Mouse (Mus musculus) lung, embryonic 15.5 days (tissue): ENCODE measurements around the gene Ptpn1. TPM values are rescaled to one million over a fixed set of nuclear protein-coding genes. Genes with fewer than 3 reads are reported as not detected.
A peak's percentile ranks its signal among the peaks of the same experiment; 100 is the strongest.

Experiments used
- ATAC-seq: fragments of 200-750 bp; cut with Nextera tagmentation; 2 replicates; pipeline ENCODE4 v1.8.0; 2017; ENCODE audit warnings: moderate number of reproducible peaks, borderline replicate concordance; ENCODE audit not compliant: low FRiP score, low TSS enrichment; ENCODE audit errors: extremely low read depth
- H3K27ac ChIP-seq: fragments of 300-500 bp; sonication (generic); 2 replicates; pipeline ENCODE4 v1.5.1; 2015; ENCODE audit warnings: moderate library complexity, mild to moderate bottlenecking, inconsistent platforms
- H3K27me3 ChIP-seq: fragments of 300-500 bp; sonication (generic); 2 replicates; pipeline ENCODE4 v1.6.1; 2015; ENCODE audit warnings: inconsistent platforms
- H3K36me3 ChIP-seq: fragments of 300-500 bp; sonication (generic); 2 replicates; pipeline ENCODE4 v1.6.1; 2015; ENCODE audit warnings: inconsistent platforms
- H3K4me1 ChIP-seq: fragments of 300-500 bp; sonication (generic); 2 replicates; pipeline ENCODE4 v1.6.1; 2015; ENCODE audit warnings: inconsistent platforms
- H3K4me2 ChIP-seq: fragments of 300-500 bp; sonication (generic); 2 replicates; pipeline ENCODE4 v1.6.1; 2015; ENCODE audit warnings: inconsistent platforms, mild to moderate bottlenecking, moderate library complexity
- H3K4me3 ChIP-seq: fragments of 300-500 bp; sonication (generic); 2 replicates; pipeline ENCODE4 v1.5.1; 2015; ENCODE audit warnings: mild to moderate bottlenecking, inconsistent platforms
- H3K9ac ChIP-seq: fragments of 300-500 bp; sonication (generic); 2 replicates; pipeline ENCODE4 v1.6.1; 2015; ENCODE audit warnings: inconsistent platforms
- H3K9me3 ChIP-seq: fragments of 300-500 bp; sonication (generic); 2 replicates; pipeline ENCODE4 v1.6.1; 2016; ENCODE audit warnings: inconsistent platforms
- WGBS: fragments of 180-500 bp; shearing (Covaris S2); methylation state at CpG from one replicate; pipeline ENCODE4 v1.1.7; 2015; 5-methylcytosine and 5-hydroxymethylcytosine counted together
- polyA plus RNA-seq: library from polyadenylated mRNA; unstranded; fragments of >200 nt; fragmentation: Nextera tagmentation; extraction: Ambion mirVana; gene quantifications from 2 replicates; pipeline ENCODE4 v1.2.1, GENCODE M21; 2015

Ptpn1 gene
- polyA plus RNA-seq, 1 experiment from 2014 or later = 74.4 TPM

DNA sequence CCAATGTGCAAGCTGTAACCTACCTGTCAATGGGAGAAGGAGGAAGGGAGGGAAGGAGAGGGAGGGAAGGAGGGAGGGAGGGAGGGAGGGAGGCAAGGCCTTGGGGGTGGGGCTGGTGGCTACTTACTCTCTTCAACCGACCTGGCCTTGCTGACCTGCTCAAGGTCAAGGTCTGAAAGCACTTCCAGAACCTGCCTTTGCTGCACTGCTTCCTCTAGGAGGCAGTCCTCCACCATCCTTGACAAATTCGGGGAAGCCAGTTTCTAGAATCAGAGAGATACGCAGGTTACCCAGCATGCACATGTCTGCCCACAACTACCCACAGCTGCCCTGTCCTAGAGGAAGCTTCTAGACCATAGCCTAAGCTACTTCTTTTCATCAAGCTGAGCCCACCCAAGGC, 53.1 kb downstream of the Ptpn1 start:
- no peak overlapping the region for H3K9ac ChIP-seq
- no peak for ATAC-seq
- no peak overlapping the region for H3K4me2 ChIP-seq
- H3K4me3 ChIP-seq = no peak overlapping the region
- no peaks in the 10 kb centered on the region for H3K27me3 ChIP-seq
- H3K4me1 ChIP-seq = peaks cover 36% of the 10 kb centered on the region
- H3K9me3 ChIP-seq = no peaks in the 10 kb centered on the region
- no peak overlapping the region for H3K27ac ChIP-seq
- no peaks in the 10 kb centered on the region for H3K36me3 ChIP-seq
- 37% methylated on average over 3 of the region's 3 CpGs for WGBS

DNA sequence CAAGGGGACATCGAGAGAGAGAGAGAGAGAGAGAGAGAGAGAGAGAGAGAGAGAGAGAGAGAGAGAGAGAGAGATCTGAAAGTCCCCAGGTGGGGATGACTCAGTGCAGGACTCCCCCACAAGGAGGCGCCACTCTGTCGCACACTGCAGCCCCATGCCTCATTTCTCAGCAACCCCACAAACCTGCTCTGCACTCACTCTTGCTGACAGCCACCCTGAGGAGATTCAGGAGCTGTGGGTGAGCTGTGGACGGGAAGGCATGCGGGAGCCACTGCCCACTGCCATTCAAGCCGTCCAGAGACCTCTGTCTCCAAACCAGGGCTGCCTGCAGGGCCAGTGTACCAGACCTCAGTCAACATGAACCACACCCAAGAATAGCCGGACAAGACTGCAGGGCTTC, 54.9 kb downstream of the Ptpn1 start:
- Histone ChIP-seq H3K4me1 (peaks cover 38% of the 10 kb centered on the region), H3K4me3 (no peak overlapping the region), H3K9ac (no peak overlapping the region), H3K4me2 (no peak overlapping the region), H3K27me3 (no peaks in the 10 kb centered on the region), H3K36me3 (no peaks in the 10 kb centered on the region), H3K27ac (no peak overlapping the region), H3K9me3 (no peaks in the 10 kb centered on the region)
- WGBS = 21% methylated on average over 7 of the region's 7 CpGs
- ATAC-seq = no peak

DNA sequence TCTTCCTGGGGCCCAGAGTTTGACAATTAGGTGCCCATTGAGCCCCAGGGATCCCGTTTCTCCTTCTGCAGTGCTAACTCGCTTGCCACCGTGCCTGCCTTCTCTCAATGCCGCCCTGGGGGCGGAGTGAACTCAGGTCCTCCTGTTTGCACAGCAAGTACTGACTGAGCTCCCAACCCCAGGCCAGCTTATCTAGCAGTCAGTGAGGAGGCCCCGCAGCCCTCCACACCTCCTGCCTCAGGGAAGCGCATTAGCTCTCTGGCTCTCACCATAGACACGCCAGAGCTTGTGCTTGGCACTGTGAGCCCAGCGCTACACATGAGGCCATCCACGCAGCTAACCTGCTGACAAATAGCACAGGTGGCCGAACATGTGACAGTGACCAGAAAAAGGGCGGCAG, 55.8 kb downstream of the Ptpn1 start:
- Histone ChIP-seq H3K36me3 (no peaks in the 10 kb centered on the region), H3K4me2 (no peak overlapping the region), H3K27ac (peak overlapping the region; percentile 47; the same call in 1 of the 2 replicates), H3K27me3 (no peaks in the 10 kb centered on the region), H3K9ac (no peak overlapping the region), H3K9me3 (no peaks in the 10 kb centered on the region), H3K4me3 (no peak overlapping the region), H3K4me1 (peaks cover 34% of the 10 kb centered on the region)
- 38% methylated on average over 12 of the region's 12 CpGs for WGBS
- ATAC-seq = no peak

DNA sequence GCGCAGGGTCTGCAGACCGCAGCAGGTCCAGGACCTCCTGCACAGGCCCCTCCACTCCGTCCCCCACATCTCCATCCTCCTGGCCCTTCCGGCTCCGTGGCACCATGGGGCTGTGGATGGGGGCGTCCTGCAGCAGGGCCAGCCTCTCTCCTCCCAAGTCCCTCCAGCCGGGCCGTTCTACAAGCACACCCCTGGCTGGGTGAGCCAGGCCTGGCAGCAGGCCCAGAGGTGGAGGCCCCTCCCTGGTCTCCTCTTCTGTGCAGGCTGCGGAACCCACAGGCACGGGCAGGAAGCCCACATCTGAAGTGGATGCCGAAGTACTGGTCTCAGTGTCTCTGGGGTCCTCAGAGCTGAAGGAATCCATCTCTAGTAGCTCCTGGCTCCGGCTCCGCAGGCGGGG, 57.5 kb downstream of the Ptpn1 start:
- WGBS = 34% methylated on average over 14 of the region's 14 CpGs
- no peaks in the 10 kb centered on the region for H3K9me3 ChIP-seq
- H3K27ac ChIP-seq = peak overlapping the region; percentile 70
- H3K4me1 ChIP-seq = peaks cover 32% of the 10 kb centered on the region
- ATAC-seq = peak; percentile 56
- H3K27me3 ChIP-seq = no peaks in the 10 kb centered on the region
- no peak overlapping the region for H3K4me3 ChIP-seq
- H3K9ac ChIP-seq = no peak overlapping the region
- no peaks in the 10 kb centered on the region for H3K36me3 ChIP-seq
- peak overlapping the region; percentile 43 for H3K4me2 ChIP-seq

DNA sequence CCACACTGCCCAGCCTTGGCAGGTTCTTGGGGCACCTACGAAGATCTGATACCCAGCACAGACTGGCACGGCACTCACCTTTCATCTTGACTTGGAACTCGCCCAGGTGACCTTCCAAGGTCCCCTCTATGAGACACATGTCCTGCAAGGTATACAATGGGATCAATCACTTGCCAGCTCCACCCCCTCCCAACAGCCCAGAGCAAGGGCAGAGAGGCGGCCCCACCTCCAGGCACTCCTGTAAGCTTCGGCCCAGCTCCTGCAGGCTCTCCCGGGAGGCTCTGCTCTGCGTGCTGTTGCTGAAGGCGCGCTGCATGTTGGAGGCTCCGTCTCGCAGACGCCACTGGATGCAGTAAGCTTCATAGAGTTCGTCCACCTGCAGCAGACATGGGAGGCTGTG, 61.4 kb downstream of the Ptpn1 start:
- Histone ChIP-seq H3K36me3 (no peaks in the 10 kb centered on the region), H3K4me2 (no peak overlapping the region), H3K4me3 (no peak overlapping the region), H3K9me3 (no peaks in the 10 kb centered on the region), H3K4me1 (peaks cover 30% of the 10 kb centered on the region), H3K27ac (no peak overlapping the region), H3K9ac (no peak overlapping the region), H3K27me3 (no peaks in the 10 kb centered on the region; the same call in 1 of the 2 replicates)
- WGBS = 52% methylated on average over 13 of the region's 13 CpGs
- no peak for ATAC-seq

DNA sequence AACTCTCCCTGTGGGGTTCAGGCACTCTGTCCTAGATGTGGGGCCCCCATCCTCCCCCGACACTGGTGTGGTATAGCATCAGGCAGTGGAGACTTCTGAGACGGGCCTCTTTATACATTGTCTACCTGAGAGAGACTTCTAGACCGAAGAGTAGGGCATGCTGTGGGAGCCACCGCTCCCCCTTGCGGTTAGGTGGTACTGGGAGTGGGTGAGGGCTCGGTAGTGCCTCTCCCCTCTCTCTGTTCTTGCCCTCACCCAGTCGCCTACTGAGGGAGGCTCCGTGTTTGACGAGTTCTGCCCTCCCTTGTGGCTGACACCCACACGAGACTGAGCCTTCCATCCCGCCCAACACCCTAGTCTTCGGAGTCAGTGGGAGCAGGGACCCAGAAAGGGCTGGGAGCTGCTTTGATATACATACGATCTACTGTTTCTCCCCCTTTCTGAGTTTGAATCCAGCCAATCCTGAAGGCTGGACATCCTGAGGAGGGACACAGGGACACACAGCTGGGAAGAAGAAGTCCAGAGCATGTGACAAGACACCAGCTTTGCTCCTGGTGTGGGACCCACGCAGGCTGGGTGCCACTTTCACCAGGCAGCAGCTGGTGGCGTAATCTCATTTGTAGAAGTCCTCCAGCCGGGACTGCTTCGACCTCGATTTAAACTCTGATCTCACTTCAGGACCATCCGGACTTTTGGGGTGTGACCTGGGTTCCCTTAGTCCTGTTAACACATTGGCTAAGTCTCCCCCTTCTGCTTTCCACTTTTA, 64.2 kb downstream of the Ptpn1 start:
- WGBS = 47% methylated on average over 19 of the region's 19 CpGs
- H3K4me2 ChIP-seq = no peak overlapping the region
- no peak for ATAC-seq
- H3K27ac ChIP-seq = no peak overlapping the region
- no peaks in the 10 kb centered on the region; the same call in 1 of the 2 replicates for H3K27me3 ChIP-seq
- peaks cover 13% of the 10 kb centered on the region; the same call in 1 of the 2 replicates for H3K4me1 ChIP-seq
- no peaks in the 10 kb centered on the region for H3K36me3 ChIP-seq
- no peak overlapping the region for H3K4me3 ChIP-seq
- H3K9me3 ChIP-seq = no peaks in the 10 kb centered on the region
- H3K9ac ChIP-seq = no peak overlapping the region

DNA sequence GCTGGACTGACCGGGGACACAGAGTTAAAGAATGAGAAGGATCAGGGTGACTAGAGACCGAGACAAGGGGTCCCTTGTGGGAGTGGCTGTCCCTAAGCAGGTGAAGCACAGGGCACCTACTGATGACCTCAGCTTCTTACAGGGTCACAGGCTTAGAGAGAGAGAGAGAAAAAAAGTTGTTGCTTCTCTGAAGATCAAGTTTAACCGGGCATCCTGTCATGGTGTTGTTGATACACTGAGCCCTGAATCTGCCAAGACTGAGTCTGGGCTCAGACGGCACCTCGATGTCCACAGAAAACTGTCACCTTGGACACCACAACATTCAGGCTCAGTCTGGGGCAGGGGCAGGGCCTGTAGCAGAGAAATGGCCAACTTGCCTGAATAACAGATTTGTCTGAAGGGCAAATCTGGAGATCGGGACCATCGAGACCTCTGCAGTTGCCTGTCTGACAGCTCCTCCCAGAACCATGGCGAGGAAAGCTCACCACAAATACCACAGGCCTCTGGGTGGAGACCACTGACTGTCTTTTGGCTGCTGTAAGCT, 64.9 kb downstream of the Ptpn1 start:
- H3K4me1 ChIP-seq = peaks cover 13% of the 10 kb centered on the region; the same call in 1 of the 2 replicates
- no peak overlapping the region for H3K4me2 ChIP-seq
- no peaks in the 10 kb centered on the region; the same call in 1 of the 2 replicates for H3K27me3 ChIP-seq
- WGBS = 31% methylated on average over 8 of the region's 8 CpGs
- no peak overlapping the region for H3K9ac ChIP-seq
- H3K9me3 ChIP-seq = no peaks in the 10 kb centered on the region
- H3K36me3 ChIP-seq = no peaks in the 10 kb centered on the region
- H3K4me3 ChIP-seq = no peak overlapping the region
- no peak overlapping the region for H3K27ac ChIP-seq
- no peak for ATAC-seq

DNA sequence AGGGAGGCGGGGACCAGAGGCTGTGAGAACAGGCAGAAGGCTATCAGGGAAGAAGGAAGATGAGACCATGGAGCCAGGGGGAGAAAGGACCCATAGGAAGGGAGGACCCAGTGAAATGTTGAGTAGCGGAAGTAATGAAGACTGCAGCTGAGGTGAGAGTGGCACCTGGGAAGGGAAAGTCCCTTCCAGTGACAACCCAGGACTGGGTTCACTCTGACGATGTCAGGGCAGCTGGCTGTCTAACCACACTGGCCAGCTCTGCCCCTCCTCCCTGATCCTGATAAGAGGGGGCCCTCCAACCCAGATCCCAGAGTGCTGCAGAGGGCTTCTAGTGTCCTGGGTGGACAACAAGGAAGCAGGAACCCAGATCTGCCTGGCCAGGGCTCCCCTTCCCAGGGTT, 65.7 kb downstream of the Ptpn1 start:
- no peaks in the 10 kb centered on the region for H3K36me3 ChIP-seq
- no peaks in the 10 kb centered on the region; the same call in 1 of the 2 replicates for H3K27me3 ChIP-seq
- H3K9me3 ChIP-seq = no peaks in the 10 kb centered on the region
- no peak overlapping the region for H3K27ac ChIP-seq
- ATAC-seq = no peak
- no peak overlapping the region for H3K4me3 ChIP-seq
- 54% methylated on average over 3 of the region's 3 CpGs for WGBS
- no peak overlapping the region for H3K9ac ChIP-seq
- H3K4me2 ChIP-seq = no peak overlapping the region
- H3K4me1 ChIP-seq = peaks cover 15% of the 10 kb centered on the region; the same call in 1 of the 2 replicates

DNA sequence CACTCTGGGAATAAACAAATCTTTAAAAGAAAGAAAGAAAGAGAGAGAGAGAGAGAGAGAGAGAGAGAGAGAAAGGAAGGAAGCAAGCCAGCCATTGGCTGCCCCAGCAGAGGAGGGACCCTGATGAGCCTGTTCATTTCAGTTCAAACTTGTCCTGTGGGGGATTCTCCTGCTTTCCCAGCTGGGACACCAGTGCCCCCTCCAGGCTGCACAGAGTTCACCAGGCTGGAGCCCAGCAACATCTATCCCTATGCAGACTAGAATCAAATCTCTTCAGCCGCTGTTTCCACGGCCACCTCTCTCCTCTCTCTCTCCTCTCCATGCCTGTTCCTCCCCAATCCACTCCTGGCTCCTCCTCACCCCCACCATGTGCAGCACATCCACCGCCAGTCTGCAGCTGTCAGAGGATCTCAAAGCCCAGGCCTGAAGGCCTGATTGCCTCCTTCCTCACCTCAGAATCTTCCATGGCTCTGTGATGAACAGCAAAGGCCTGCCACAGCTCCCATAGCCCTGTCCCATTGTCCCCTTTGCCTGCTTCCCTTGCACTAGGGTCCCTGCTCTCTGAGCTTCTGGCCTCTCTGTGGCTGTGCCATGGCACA, 67.4 kb downstream of the Ptpn1 start:
- no peaks in the 10 kb centered on the region for H3K9me3 ChIP-seq
- 47% methylated on average over 3 of the region's 3 CpGs for WGBS
- no peak overlapping the region for H3K4me2 ChIP-seq
- no peaks in the 10 kb centered on the region; the same call in 1 of the 2 replicates for H3K27me3 ChIP-seq
- no peak overlapping the region for H3K9ac ChIP-seq
- H3K36me3 ChIP-seq = no peaks in the 10 kb centered on the region
- no peak for ATAC-seq
- H3K27ac ChIP-seq = no peak overlapping the region
- H3K4me3 ChIP-seq = no peak overlapping the region
- peaks cover 30% of the 10 kb centered on the region for H3K4me1 ChIP-seq

DNA sequence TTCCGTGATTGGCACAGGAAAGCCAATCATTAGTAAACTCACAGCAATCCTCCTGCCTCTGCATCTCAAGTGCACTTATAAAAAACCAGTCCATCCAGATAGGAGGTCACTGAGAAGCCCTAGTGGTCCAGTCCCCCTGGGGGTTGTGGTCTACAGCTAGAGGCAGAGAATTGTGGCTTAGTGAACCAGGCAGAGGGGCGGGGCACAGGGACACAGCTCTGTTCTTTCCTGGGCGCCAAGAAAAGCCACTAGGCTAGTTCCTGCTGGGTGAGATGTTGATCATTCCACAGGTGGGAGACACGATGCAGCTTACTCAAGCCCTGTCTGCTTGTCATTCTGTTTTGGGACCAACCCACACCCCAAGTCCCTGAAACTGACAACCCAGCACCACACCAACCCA, 70.3 kb downstream of the Ptpn1 start:
- no peak for ATAC-seq
- no peaks in the 10 kb centered on the region for H3K36me3 ChIP-seq
- 42% methylated on average over 4 of the region's 4 CpGs for WGBS
- H3K4me2 ChIP-seq = no peak overlapping the region
- no peak overlapping the region for H3K9ac ChIP-seq
- no peak overlapping the region for H3K27ac ChIP-seq
- no peaks in the 10 kb centered on the region for H3K9me3 ChIP-seq
- H3K4me1 ChIP-seq = peaks cover 33% of the 10 kb centered on the region
- H3K27me3 ChIP-seq = no peaks in the 10 kb centered on the region
- no peak overlapping the region for H3K4me3 ChIP-seq

DNA sequence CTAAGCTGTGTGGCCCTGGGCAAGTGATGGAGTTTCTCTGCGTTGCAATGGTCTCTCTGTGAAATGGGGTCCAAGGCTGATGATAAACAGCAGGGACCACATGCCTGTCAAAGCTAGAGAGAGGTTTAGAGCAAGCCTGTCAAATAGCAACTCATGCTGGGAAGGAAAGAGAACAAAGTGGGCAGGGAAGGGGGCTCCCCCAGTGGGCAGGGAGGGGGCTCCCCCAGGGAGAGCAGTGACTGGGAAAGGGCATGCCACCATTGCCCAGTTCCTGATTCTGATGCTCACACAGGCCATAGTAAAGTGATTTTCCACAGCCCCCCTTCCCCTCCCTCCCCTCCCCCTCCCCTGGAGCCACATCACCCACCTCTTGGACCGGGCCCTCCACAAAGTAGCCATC, 71.0 kb downstream of the Ptpn1 start:
- Histone ChIP-seq H3K36me3 (no peaks in the 10 kb centered on the region), H3K9ac (no peak overlapping the region), H3K27me3 (no peaks in the 10 kb centered on the region), H3K9me3 (no peaks in the 10 kb centered on the region), H3K4me2 (no peak overlapping the region), H3K27ac (no peak overlapping the region), H3K4me1 (peaks cover 28% of the 10 kb centered on the region), H3K4me3 (no peak overlapping the region)
- 62% methylated on average over 2 of the region's 2 CpGs for WGBS
- no peak for ATAC-seq

DNA sequence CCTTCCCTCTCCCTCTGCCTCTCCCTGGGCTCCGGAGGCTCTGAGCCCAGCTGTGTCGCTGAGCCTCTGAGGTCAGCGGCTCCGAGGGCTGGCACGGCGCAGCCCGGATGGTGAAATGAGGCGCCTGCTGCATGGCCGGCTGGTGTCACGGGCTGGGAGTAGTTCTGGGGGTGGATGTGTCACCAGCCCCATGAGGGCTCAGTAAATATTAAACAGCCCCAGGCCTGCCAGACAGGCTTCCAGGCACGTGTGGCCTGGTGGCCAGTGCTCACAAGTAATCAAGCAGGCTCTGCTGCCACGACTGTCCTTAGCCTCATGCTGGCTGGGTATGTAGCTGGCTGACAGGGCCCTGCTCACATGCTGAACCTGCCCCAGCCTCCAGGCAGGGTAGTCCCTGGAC, 71.6 kb downstream of the Ptpn1 start:
- 0 out of 2 replicates have a peak, but pooled peaks have one; percentile 11 for ATAC-seq
- Histone ChIP-seq H3K9me3 (no peaks in the 10 kb centered on the region), H3K27me3 (no peaks in the 10 kb centered on the region), H3K27ac (no peak overlapping the region), H3K9ac (no peak overlapping the region), H3K4me2 (no peak overlapping the region), H3K36me3 (no peaks in the 10 kb centered on the region), H3K4me3 (no peak overlapping the region), H3K4me1 (peaks cover 28% of the 10 kb centered on the region)
- 34% methylated on average over 12 of the region's 12 CpGs for WGBS
